Mouse (Mus musculus): ENCODE data around the gene Ttc28. TPM values are rescaled to one million over a fixed set of nuclear protein-coding genes. Genes with fewer than 3 reads are reported as not detected.

Gene Ttc28
- total RNA-seq, 1 experiment = 5.8 TPM

- in situ Hi-C loops (cut with MboI; ENCODE audit: low sequenced_read_pairs in 2 of 2, unreplicated experiment in 2 of 2) = no loop called here
- Histone ChIP-seq H3K9ac (ENCODE audit: insufficient read depth, low read depth, low read length, poor library complexity, severe bottlenecking) (no peak overlapping the region), H3K4me1 (ENCODE audit: control insufficient read depth in 2 of 2, insufficient read depth in 2 of 2, low read length in 2 of 2, poor library complexity in 1 of 2) (peaks cover 5 to 10% of the 10 kb centered on the region in 2 experiments; a peak in 2 of 4 replicates), H3K4me3 (ENCODE audit: insufficient read depth in 1 of 2, low read depth in 1 of 2, low read length in 2 of 2, poor library complexity in 1 of 2, severe bottlenecking in 1 of 2) (no peak overlapping the region), H3K36me3 (ENCODE audit: control insufficient read depth, insufficient read depth, low read length, poor library complexity, severe bottlenecking) (peaks cover 28% of the 10 kb centered on the region), H3K9me3 (ENCODE audit: control insufficient read depth, insufficient read depth, low read depth, low read length) (no peaks in the 10 kb centered on the region), H3K27ac (ENCODE audit: insufficient read depth, low read depth, low read length, poor library complexity, severe bottlenecking) (no peak overlapping the region)
- DNase-seq (ENCODE audit: low read depth, low spot score) = no peak
- no peak for TF ChIP-seq HCFC1 (IDR thresholded peaks at IDR 0.05; ENCODE audit: borderline replicate concordance, insufficient read depth, low read length)
Observed at GRCm38 (mm10) chr5:111335939-111336691, 456.5 kb downstream of the Ttc28 start.

Other genes starting within 250 kb of the Ttc28 start
- gene Noc4l, start 226.4 kb upstream of the Ttc28 start, total RNA-seq (2012; rRNA removed) = 75.0 and 79.4 TPM in 2 replicates
- 32.4 and 61.1 TPM in 2 replicates for gene Ddx51, start 226.4 kb upstream of the Ttc28 start, total RNA-seq (2012; rRNA removed)
- 56.7 and 62.2 TPM in 2 replicates for gene Ep400, start 109.1 kb upstream of the Ttc28 start, total RNA-seq (2012; rRNA removed)
- 62.1 and 68.2 TPM in 2 replicates for gene Pus1, start 99.1 kb upstream of the Ttc28 start, total RNA-seq (2012; rRNA removed)
- 82.7 and 136 TPM in 2 replicates for gene Ulk1, start 69.7 kb upstream of the Ttc28 start, total RNA-seq (2012; rRNA removed)
- 21.7 and 22.9 TPM in 2 replicates for gene Hscb, start 40.0 kb upstream of the Ttc28 start, total RNA-seq (2012; rRNA removed)
- 43.4 and 46.6 TPM in 2 replicates for gene Chek2, start 39.8 kb upstream of the Ttc28 start, total RNA-seq (2012; rRNA removed)